Mouse (Mus musculus): ENCODE measurements around the gene Rsph6a. TPM values are rescaled to one million over a fixed set of nuclear protein-coding genes. Genes with fewer than 3 reads are reported as not detected.

The Rsph6a gene
- polyA plus RNA-seq (2017; shearing (Covaris generic)): not detected

DNA sequence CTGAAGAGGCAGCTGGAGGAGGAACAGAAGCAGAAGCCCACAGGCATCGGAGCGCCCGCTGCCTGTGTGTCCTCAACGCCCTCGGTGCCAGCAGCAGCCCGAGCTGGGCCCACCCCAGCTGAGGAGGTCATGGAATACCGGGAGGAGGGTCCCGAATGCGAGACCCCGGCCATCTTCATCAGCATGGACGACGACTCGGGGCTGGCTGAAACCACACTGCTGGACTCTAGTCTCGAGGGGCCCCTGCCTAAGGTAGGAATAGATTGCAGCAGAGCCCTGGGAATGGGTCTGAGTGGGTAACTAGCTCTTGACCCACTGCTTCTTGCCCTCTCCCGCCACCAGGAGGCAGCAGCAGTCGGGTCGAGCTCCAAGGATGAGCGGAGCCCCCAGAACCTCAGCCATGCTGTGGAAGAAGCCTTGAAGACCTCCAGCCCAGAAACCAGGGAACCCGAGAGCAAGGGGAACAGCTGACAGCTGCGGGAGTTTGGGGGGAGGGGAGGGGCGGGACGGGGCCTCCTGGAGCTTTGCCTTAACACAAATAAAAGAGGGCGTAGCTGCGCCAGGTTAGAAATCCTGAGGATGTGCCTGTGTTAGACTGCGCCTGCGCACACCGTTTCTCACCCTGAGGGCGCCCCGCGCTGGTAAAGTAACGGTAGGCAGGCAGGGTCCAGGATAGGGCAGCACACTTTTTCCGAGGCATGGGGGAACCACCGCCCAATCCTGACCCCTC, at the start of gene Rsph6a:
TSS of gene Rsph6a (plus strand) at position 644 of the 730 bp plus-strand sequence.

DNA sequence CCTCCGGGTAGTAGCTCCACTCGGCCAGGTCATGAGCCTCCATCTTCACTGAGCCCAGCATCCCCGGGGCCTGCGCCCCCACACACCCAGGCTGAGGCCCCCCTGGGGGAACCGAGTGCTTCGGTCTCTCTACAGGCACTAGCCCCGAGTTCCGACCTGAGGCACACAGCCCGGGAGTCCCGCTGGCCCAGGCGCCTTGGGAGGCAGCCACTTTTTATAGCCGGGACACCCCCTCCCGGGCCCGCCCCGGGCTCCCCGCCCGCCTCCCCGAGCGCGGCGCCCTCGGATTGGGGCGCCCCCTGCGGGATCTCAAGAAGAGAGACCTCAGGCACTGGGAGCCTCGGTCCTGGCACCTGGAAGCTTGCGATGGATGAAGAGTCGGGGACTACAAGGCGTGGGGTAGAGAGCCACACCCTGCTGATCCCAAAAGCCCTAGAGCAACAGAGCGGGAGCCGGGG, 31.1 kb upstream of the Rsph6a start, which contains the start of gene Foxa3:
TSS of gene Foxa3 (minus strand) at position 182 of the 458 bp plus-strand sequence.

DNA sequence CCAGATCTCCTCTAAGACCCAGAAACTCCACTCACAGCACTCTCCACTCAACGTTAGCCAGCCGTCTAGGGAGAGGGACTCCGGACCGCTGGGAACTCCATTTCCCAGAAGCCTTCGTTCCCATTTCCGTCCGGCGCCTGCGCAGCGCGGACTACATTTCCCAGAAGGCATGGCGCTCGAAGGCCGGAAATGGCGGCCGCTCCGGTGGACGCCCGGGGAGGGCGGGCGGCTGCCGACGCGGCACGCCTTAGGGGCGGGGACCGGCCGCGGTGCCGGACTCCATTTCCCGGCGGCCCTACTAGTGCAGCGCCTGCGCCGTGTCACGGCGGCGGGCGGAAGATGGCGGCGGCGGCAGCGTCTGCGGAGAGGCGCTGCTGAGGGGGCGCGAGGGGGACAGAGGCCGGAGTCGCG, 30.4 kb upstream of the Rsph6a start, which contains the start of gene Sympk:
TSS of gene Sympk (plus strand) at position 282 of the 411 bp plus-strand sequence.

DNA sequence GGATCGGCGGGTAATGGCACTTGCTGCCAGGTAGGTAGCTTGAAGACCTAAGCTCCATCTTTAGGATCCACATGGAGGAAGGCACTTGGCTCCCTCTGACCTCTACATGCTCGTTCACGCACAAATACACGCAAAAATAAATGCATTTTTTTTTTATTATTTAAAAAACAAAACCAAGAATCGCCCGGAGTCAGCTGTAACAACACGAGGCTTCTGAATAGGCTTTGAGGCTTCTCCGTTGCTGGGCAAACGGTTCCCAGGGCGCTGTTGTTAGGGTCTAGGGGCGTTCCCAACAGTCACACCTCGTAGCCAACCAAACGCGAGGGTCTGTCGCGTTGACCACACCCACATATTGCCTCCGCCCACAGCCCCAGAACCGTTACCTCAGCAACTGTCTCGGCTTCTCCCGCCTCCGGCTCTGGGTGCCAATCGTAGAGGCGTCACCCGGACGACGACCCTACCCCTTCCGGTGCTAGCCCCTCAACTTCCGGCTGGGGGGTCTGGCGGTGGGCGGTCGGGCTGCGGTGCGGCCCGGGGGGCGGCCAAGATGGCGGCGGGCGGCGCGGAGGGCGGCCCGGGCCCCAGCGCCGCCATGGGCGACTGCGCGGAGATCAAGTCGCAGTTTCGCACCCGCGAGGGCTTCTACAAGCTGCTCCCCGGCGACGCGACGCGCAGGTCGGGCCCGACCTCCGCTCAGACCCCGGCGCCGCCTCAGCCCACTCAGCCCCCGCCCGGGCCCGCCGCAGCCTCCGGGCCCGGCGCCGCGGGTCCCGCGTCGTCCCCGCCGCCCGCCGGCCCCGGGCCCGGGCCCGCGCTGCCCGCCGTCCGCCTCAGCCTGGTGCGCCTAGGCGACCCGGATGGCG, 21.5 kb downstream of the Rsph6a start, which contains the start of gene Dmwd:
TSS of gene Dmwd (plus strand) at position 505 of the 863 bp plus-strand sequence.

DNA sequence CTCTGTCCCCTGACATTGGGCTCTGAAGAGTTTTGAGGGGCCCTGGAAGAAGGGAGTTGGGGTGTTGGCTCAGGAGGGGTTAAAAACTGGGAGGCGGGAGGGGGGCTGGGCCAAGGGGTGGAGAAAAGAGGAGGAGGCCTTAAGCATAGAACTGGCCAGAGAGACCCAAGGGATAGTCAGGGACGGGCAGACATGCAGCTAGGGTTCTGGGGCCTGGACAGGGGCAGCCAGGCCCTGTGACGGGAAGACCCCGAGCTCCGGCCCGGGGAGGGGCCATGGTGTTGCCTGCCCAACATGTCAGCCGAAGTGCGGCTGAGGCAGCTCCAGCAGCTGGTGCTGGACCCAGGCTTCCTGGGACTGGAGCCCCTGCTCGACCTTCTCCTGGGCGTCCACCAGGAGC, 29.2 kb downstream of the Rsph6a start, which contains the start of gene Dmpk:
TSS of gene Dmpk (plus strand) at position 149 of the 400 bp plus-strand sequence.

DNA sequence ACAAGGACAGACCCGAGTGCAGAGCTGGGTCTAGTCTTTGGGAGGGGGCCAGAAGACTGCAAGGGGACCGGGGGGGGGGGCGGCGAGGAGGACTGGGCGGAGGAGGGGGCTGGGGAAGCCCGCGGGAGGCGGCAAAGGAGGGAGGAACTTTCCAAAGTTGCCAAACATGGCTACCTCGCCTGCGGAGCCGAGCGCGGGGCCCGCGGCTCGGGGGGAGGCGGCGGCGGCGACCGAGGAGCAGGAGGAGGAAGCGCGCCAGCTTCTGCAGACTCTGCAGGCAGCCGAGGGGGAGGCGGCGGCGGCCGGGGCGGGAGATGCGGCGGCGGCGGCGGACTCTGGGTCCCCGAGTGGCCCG, 40.0 kb downstream of the Rsph6a start, which contains the start of gene Six5:
TSS of gene Six5 (plus strand) at position 124 of the 355 bp plus-strand sequence.

DNA sequence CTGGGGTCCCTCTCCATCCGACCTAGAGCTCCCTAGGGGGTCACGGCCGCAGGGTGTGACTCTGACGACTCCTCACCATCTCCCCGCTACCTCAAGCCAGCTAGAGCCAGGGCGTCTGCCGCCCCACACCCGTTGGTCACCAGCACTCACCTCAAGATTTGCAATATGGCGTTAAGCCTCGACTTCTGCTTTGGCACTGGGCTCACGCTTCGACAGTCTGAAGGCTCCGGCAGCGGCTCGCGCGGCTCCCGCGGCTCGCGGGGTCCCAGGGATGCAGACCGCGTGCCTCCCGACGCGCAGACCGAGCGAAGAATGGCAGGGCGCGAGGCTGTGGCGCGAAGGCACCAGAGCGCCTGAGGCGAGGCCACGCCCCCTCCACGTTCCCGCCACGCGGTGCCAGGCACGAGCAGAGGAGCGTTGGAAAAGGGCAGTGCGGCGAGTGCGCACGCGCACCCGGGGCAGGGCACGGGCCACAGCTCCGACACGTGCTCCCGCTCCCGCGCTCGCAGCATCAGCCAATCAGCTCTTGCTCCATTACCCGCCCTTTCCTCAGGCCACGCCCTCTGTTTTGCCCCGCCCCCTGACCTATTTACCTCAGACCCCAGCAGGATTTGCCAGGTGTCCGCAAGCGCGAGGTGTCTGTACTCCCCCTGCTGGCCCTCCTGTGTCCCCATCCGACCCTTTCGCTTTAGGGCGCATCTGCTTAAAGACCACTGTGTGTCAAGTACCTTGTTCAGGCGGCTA, 63.7 kb downstream of the Rsph6a start, which contains the start of gene Gm4969:
TSS of gene Gm4969 (minus strand) at position 341 of the 744 bp plus-strand sequence.

DNA sequence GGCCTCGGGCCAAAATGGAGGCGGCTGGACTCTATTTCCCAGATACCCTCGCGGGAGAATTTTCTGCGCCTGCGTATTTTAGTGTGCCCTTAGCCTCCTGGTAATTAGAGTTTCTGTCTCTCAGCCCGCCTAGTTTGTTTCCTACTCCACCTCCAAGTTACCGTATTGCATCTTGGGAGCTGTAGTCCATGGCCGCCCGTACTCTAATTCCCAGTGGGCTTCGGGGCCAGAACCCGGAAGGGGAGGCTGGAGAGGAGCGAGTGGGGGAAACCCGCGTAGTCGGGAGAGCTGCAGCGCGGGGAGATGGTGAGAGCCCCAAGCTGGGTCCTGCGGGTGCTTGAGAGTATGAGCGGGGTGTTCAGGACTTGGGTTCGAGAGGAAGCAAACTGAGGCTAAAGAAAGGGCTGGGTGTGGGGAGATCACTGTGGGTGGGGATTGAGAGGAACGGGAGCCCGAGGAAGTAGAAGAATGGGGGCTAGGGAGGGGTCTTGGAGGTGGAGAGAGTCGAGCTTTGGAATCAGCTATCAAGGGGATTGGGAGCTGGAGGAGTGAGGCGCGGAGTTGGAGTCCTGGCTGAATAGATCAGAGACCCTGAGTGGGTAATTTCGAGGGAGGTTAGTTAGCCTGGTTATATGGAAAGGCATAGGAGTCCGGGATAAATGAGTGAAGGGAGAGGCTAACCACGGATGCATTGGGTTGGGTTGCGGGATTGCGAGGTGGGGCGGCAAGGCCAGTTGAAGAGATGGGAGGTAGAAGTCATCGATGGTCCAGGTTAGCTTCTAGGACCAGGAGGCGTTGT, 65.3 kb downstream of the Rsph6a start, which contains the start of gene Fbxo46:
TSS of gene Fbxo46 (plus strand) at position 229 of the 799 bp plus-strand sequence.

Other genes with a start within 250 kb of the Rsph6a start
- gene Psg17, start 233.1 kb upstream of the Rsph6a start, polyA plus RNA-seq (2017; shearing (Covaris generic)): not detected
- gene Mill2, start 214.7 kb upstream of the Rsph6a start, polyA plus RNA-seq (2017; shearing (Covaris generic)): 0.38 TPM
- gene Pglyrp1, start 183.4 kb upstream of the Rsph6a start, polyA plus RNA-seq (2017; shearing (Covaris generic)): 191 TPM
- gene Ccdc61, start 144.3 kb upstream of the Rsph6a start, polyA plus RNA-seq (2017; shearing (Covaris generic)): 46.0 TPM
- gene Nova2, start 128.8 kb upstream of the Rsph6a start, polyA plus RNA-seq (2017; shearing (Covaris generic)): not detected
- not detected for gene Nanos2, start 67.3 kb upstream of the Rsph6a start, polyA plus RNA-seq (2017; shearing (Covaris generic))
- gene Mypop, start 63.4 kb upstream of the Rsph6a start, polyA plus RNA-seq (2017; shearing (Covaris generic)): 3.3 TPM
- gene Irf2bp1, start 50.6 kb upstream of the Rsph6a start, polyA plus RNA-seq (2017; shearing (Covaris generic)): 6.5 TPM
- gene Foxa3, start 31.2 kb upstream of the Rsph6a start, polyA plus RNA-seq (2017; shearing (Covaris generic)): not detected
- 23.0 TPM for gene Sympk, start 30.3 kb upstream of the Rsph6a start, polyA plus RNA-seq (2017; shearing (Covaris generic))
- not detected for gene Dmwd, start 21.5 kb downstream of the Rsph6a start, polyA plus RNA-seq (2017; shearing (Covaris generic))
- 1.4 TPM for gene Dmpk, start 29.2 kb downstream of the Rsph6a start, polyA plus RNA-seq (2017; shearing (Covaris generic))
- 0.35 TPM for gene Six5, start 39.9 kb downstream of the Rsph6a start, polyA plus RNA-seq (2017; shearing (Covaris generic))
- gene Gm4969, start 63.7 kb downstream of the Rsph6a start, polyA plus RNA-seq (2017; shearing (Covaris generic)): not detected
- 36.5 TPM for gene Fbxo46, start 65.2 kb downstream of the Rsph6a start, polyA plus RNA-seq (2017; shearing (Covaris generic))
- gene Qpctl, start 94.6 kb downstream of the Rsph6a start, polyA plus RNA-seq (2017; shearing (Covaris generic)): 14.1 TPM
- gene Snrpd2, start 95.0 kb downstream of the Rsph6a start, polyA plus RNA-seq (2017; shearing (Covaris generic)): 46.5 TPM
- gene Gipr, start 111.4 kb downstream of the Rsph6a start, polyA plus RNA-seq (2017; shearing (Covaris generic)): not detected
- gene Eml2, start 121.7 kb downstream of the Rsph6a start, polyA plus RNA-seq (2017; shearing (Covaris generic)): 38.3 TPM
- gene Gpr4, start 157.8 kb downstream of the Rsph6a start, polyA plus RNA-seq (2017; shearing (Covaris generic)): 0.10 TPM
- 25.0 TPM for gene Opa3, start 173.6 kb downstream of the Rsph6a start, polyA plus RNA-seq (2017; shearing (Covaris generic))
- gene Vasp, start 217.1 kb downstream of the Rsph6a start, polyA plus RNA-seq (2017; shearing (Covaris generic)): 290 TPM
- gene Ppm1n, start 225.4 kb downstream of the Rsph6a start, polyA plus RNA-seq (2017; shearing (Covaris generic)): 3.4 TPM
- not detected for gene Rtn2, start 227.9 kb downstream of the Rsph6a start, polyA plus RNA-seq (2017; shearing (Covaris generic))